Mouse (Mus musculus) heart, embryonic 12.5 days (tissue): ENCODE data around the gene Ryr2. TPM values are rescaled to one million over a fixed set of nuclear protein-coding genes. Genes with fewer than 3 reads are reported as not detected.

Experiments used
- ATAC-seq: fragments of 200-750 bp; cut with Nextera tagmentation; 2 replicates; pipeline ENCODE4 v1.8.0; 2017; ENCODE audit warnings: moderate TSS enrichment, moderate library complexity; ENCODE audit not compliant: insufficient number of reproducible peaks, low FRiP score
- H3K27ac ChIP-seq: fragments of 300-500 bp; sonication (generic); 2 replicates; pipeline ENCODE4 v1.5.1; 2016; ENCODE audit warnings: mild to moderate bottlenecking, moderate library complexity; ENCODE audit not compliant: poor library complexity, severe bottlenecking
- H3K27me3 ChIP-seq: fragments of 300-500 bp; sonication (generic); replicated peaks from 2 replicates; pipeline ENCODE4 v1.6.1; 2016; ENCODE audit warnings: mild to moderate bottlenecking, moderate library complexity
- H3K36me3 ChIP-seq: fragments of 300-500 bp; sonication (generic); 2 replicates; pipeline ENCODE4 v1.6.1; 2016; ENCODE audit warnings: mild to moderate bottlenecking, moderate library complexity
- H3K4me1 ChIP-seq: fragments of 300-500 bp; sonication (generic); replicated peaks from 2 replicates; pipeline ENCODE4 v1.6.1; 2016; ENCODE audit warnings: mild to moderate bottlenecking
- H3K4me2 ChIP-seq: fragments of 300-500 bp; sonication (generic); 2 replicates; pipeline ENCODE4 v1.6.1; 2016; ENCODE audit warnings: mild to moderate bottlenecking, moderate library complexity
- H3K4me3 ChIP-seq: fragments of 300-500 bp; sonication (generic); 2 replicates; pipeline ENCODE4 v1.5.1; 2016; ENCODE audit warnings: mild to moderate bottlenecking
- H3K9ac ChIP-seq: fragments of 300-500 bp; sonication (generic); 2 replicates; pipeline ENCODE4 v1.6.1; 2016; ENCODE audit warnings: mild to moderate bottlenecking, moderate library complexity
- H3K9me3 ChIP-seq: fragments of 300-500 bp; sonication (generic); replicated peaks from 2 replicates; pipeline ENCODE4 v1.6.1; 2016; ENCODE audit warnings: mild to moderate bottlenecking, moderate library complexity
- WGBS: fragments of 180-500 bp; shearing (Covaris S2); methylation state at CpG from one replicate; pipeline ENCODE4 v1.1.7; 2016; 5-methylcytosine and 5-hydroxymethylcytosine counted together
- polyA plus RNA-seq: library from polyadenylated mRNA; unstranded; fragments of >200 nt; fragmentation: Nextera tagmentation; extraction: Ambion mirVana; gene quantifications from 2 replicates; pipeline ENCODE4 v1.2.1, GENCODE M21; 2016

The Ryr2 gene
- polyA plus RNA-seq, 1 experiment from 2014 or later, result 35.3 TPM

- no peaks in the 10 kb centered on the region for H3K36me3 ChIP-seq
- no peak overlapping the region for H3K4me3 ChIP-seq
- H3K4me1 ChIP-seq, result peaks cover 79% of the 10 kb centered on the region
- ATAC-seq, result no peak
- H3K27me3 ChIP-seq, result no peaks in the 10 kb centered on the region
- no peaks in the 10 kb centered on the region for H3K9me3 ChIP-seq
- H3K27ac ChIP-seq, result peak overlapping the region; percentile 92
- 45% methylated on average over 4 of the region's 4 CpGs for WGBS
- peak overlapping the region; percentile 38 for H3K4me2 ChIP-seq
- peak overlapping the region; percentile 34; the same call in 1 of the 2 replicates for H3K9ac ChIP-seq
These were observed 69.5 kb downstream of the Ryr2 start for GRCm38 (mm10) chr13:12037241-12037640.

- Histone ChIP-seq H3K27ac (peak overlapping the region; percentile 92), H3K9me3 (no peaks in the 10 kb centered on the region), H3K4me1 (peaks cover 78% of the 10 kb centered on the region), H3K36me3 (no peaks in the 10 kb centered on the region), H3K4me2 (peak overlapping the region; percentile 38), H3K4me3 (no peak overlapping the region), H3K27me3 (no peaks in the 10 kb centered on the region), H3K9ac (no peak overlapping the region)
- ATAC-seq, result no peak
- 3% methylated on average over 4 of the region's 4 CpGs for WGBS
These were observed 69.9 kb downstream of the Ryr2 start for GRCm38 (mm10) chr13:12036834-12037233.

GRCm38 (mm10) chr13:12033914-12034313, 72.8 kb downstream of the Ryr2 start:
- peak overlapping the region; percentile 51 for H3K4me2 ChIP-seq
- WGBS, result 54% methylated on average over 6 of the region's 6 CpGs
- no peaks in the 10 kb centered on the region for H3K27me3 ChIP-seq
- H3K4me1 ChIP-seq, result peaks cover 77% of the 10 kb centered on the region
- no peak overlapping the region for H3K4me3 ChIP-seq
- no peaks in the 10 kb centered on the region for H3K9me3 ChIP-seq
- ATAC-seq, result no peak
- H3K27ac ChIP-seq, result peak overlapping the region; percentile 80
- H3K36me3 ChIP-seq, result no peaks in the 10 kb centered on the region
- H3K9ac ChIP-seq, result no peak overlapping the region

- no peak overlapping the region for H3K9ac ChIP-seq
- no peak overlapping the region for H3K4me3 ChIP-seq
- H3K4me2 ChIP-seq, result peak overlapping the region; percentile 51
- H3K27me3 ChIP-seq, result no peaks in the 10 kb centered on the region
- 42% methylated on average over 5 of the region's 5 CpGs for WGBS
- no peaks in the 10 kb centered on the region for H3K9me3 ChIP-seq
- peaks cover 77% of the 10 kb centered on the region for H3K4me1 ChIP-seq
- H3K27ac ChIP-seq, result peak overlapping the region; percentile 80
- H3K36me3 ChIP-seq, result no peaks in the 10 kb centered on the region
- 0 out of 2 replicates have a peak, but pooled peaks have one; percentile 31 for ATAC-seq
These were observed 73.5 kb downstream of the Ryr2 start for GRCm38 (mm10) chr13:12033272-12033671.

- no peak for ATAC-seq
- Histone ChIP-seq H3K9ac (no peak overlapping the region), H3K27me3 (no peaks in the 10 kb centered on the region), H3K36me3 (no peaks in the 10 kb centered on the region), H3K27ac (peak overlapping the region; percentile 45), H3K4me1 (peaks cover 79% of the 10 kb centered on the region), H3K9me3 (no peaks in the 10 kb centered on the region), H3K4me3 (no peak overlapping the region), H3K4me2 (peak overlapping the region; percentile 35; the same call in 1 of the 2 replicates)
- WGBS, result 58% methylated on average over 7 of the region's 7 CpGs
These were observed 76.9 kb downstream of the Ryr2 start for GRCm38 (mm10) chr13:12029841-12030240.

GRCm38 (mm10) chr13:12029326-12029725, 77.4 kb downstream of the Ryr2 start:
- Histone ChIP-seq H3K4me3 (no peak overlapping the region), H3K27ac (no peak overlapping the region), H3K36me3 (no peaks in the 10 kb centered on the region), H3K9me3 (no peaks in the 10 kb centered on the region), H3K4me2 (no peak overlapping the region), H3K4me1 (peaks cover 84% of the 10 kb centered on the region), H3K27me3 (no peaks in the 10 kb centered on the region), H3K9ac (no peak overlapping the region)
- WGBS, result 81% methylated on average over 4 of the region's 4 CpGs
- ATAC-seq, result no peak

- no peak for ATAC-seq
- no peaks in the 10 kb centered on the region for H3K27me3 ChIP-seq
- no peak overlapping the region for H3K4me3 ChIP-seq
- no peaks in the 10 kb centered on the region for H3K9me3 ChIP-seq
- H3K36me3 ChIP-seq, result no peaks in the 10 kb centered on the region
- WGBS, result 57% methylated on average over 9 of the region's 9 CpGs
- H3K9ac ChIP-seq, result no peak overlapping the region
- peaks cover 46% of the 10 kb centered on the region for H3K4me1 ChIP-seq
- no peak overlapping the region for H3K27ac ChIP-seq
- H3K4me2 ChIP-seq, result no peak overlapping the region
These were observed 88.7 kb downstream of the Ryr2 start for GRCm38 (mm10) chr13:12018046-12018445.

GRCm38 (mm10) chr13:12013986-12014385, 92.8 kb downstream of the Ryr2 start:
- no peak for ATAC-seq
- no peaks in the 10 kb centered on the region for H3K9me3 ChIP-seq
- WGBS, result 67% methylated on average over 8 of the region's 8 CpGs

GRCm38 (mm10) chr13:12008995-12009689, 97.6 kb downstream of the Ryr2 start:
- Histone ChIP-seq H3K4me1 (peaks cover 42% of the 10 kb centered on the region), H3K9ac (no peak overlapping the region), H3K9me3 (no peaks in the 10 kb centered on the region), H3K4me2 (no peak overlapping the region), H3K36me3 (no peaks in the 10 kb centered on the region), H3K27me3 (no peaks in the 10 kb centered on the region), H3K4me3 (no peak overlapping the region), H3K27ac (no peak overlapping the region)
- no peak for ATAC-seq
- 73% methylated on average over 6 of the region's 6 CpGs for WGBS

More at GRCm38 (mm10) chr13:12013986-12014385, 92.8 kb downstream of the Ryr2 start:
- H3K27me3 ChIP-seq, result no peaks in the 10 kb centered on the region
- no peak overlapping the region for H3K4me3 ChIP-seq
- H3K4me1 ChIP-seq, result peaks cover 41% of the 10 kb centered on the region
- H3K9ac ChIP-seq, result no peak overlapping the region
- H3K36me3 ChIP-seq, result no peaks in the 10 kb centered on the region
- no peak overlapping the region for H3K4me2 ChIP-seq
- no peak overlapping the region for H3K27ac ChIP-seq

- Histone ChIP-seq H3K27ac (no peak overlapping the region), H3K27me3 (no peaks in the 10 kb centered on the region), H3K4me2 (no peak overlapping the region), H3K4me1 (peaks cover 38% of the 10 kb centered on the region), H3K9me3 (no peaks in the 10 kb centered on the region), H3K9ac (no peak overlapping the region), H3K4me3 (no peak overlapping the region), H3K36me3 (no peaks in the 10 kb centered on the region)
- ATAC-seq, result no peak
- WGBS, result 59% methylated on average over 2 of the region's 2 CpGs
These were observed 99.2 kb downstream of the Ryr2 start for GRCm38 (mm10) chr13:12007579-12007978.

- H3K4me3 ChIP-seq, result no peak overlapping the region
- H3K4me1 ChIP-seq, result peaks cover 60% of the 10 kb centered on the region
- WGBS, result 11% methylated on average over 3 of the region's 3 CpGs
- no peak overlapping the region for H3K9ac ChIP-seq
- peak overlapping the region; percentile 69 for H3K27ac ChIP-seq
- peak overlapping the region; percentile 44 for H3K4me2 ChIP-seq
- H3K36me3 ChIP-seq, result no peaks in the 10 kb centered on the region
- ATAC-seq, result peak; percentile 70
- no peaks in the 10 kb centered on the region for H3K9me3 ChIP-seq
- no peaks in the 10 kb centered on the region for H3K27me3 ChIP-seq
These were observed 104.9 kb downstream of the Ryr2 start for GRCm38 (mm10) chr13:12001891-12002294.

- Histone ChIP-seq H3K4me2 (no peak overlapping the region), H3K9ac (no peak overlapping the region), H3K9me3 (no peaks in the 10 kb centered on the region), H3K4me3 (no peak overlapping the region), H3K27me3 (no peaks in the 10 kb centered on the region), H3K4me1 (peaks cover 50% of the 10 kb centered on the region), H3K27ac (no peak overlapping the region), H3K36me3 (no peaks in the 10 kb centered on the region)
- ATAC-seq, result no peak
- 74% methylated on average over 4 of the region's 4 CpGs for WGBS
These were observed 106.9 kb downstream of the Ryr2 start for GRCm38 (mm10) chr13:11999851-12000250.
